Mouse (Mus musculus) adipose tissue, adult 10 weeks (tissue): ENCODE data around the gene AF067063. TPM values are rescaled to one million over a fixed set of nuclear protein-coding genes. Genes with fewer than 3 reads are reported as not detected.

Experiments
- polyA plus RNA-seq: library from polyadenylated mRNA; stranded (reverse); fragments of 350-450 nt; fragmentation: Illumina TruSeq; extraction: RNeasy Lipid Tissue Mini Kit (QIAGEN cat#74804); gene quantifications from one replicate; pipeline ENCODE4 v1.2.3, GENCODE M21; 2014; ENCODE audit warnings: low read depth, low replicate concordance

Gene AF067063
- polyA plus RNA-seq, result not detected

DNA sequence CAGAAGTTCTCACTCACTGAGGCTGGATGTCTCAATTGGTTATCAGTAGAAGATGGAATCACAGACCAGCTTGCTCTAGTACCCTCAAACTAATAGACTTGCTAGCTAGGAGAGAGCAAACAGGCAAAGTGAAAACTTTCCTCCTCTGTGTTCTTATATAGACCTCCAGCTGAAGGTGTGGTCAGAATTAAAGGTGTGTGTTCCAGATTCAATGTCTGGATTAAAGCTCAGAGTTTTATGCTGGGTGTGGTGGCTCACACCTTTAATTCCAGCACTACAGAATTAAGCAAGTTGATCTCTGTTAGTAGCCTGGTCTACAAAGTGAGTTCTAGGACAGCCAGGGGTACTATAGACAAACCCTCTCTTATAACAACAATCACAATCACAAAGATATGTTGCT lies at the start of gene AF067063:
AF067063 (minus strand) TSS at position 101 of the 400 bp plus-strand sequence.

GRCm38 (mm10) chr13:119835320-119836056 lies 5.5 kb upstream of the AF067063 start, which contains the start of gene D13Ertd608e:
D13Ertd608e (plus strand) TSS chr13:119836006.

DNA sequence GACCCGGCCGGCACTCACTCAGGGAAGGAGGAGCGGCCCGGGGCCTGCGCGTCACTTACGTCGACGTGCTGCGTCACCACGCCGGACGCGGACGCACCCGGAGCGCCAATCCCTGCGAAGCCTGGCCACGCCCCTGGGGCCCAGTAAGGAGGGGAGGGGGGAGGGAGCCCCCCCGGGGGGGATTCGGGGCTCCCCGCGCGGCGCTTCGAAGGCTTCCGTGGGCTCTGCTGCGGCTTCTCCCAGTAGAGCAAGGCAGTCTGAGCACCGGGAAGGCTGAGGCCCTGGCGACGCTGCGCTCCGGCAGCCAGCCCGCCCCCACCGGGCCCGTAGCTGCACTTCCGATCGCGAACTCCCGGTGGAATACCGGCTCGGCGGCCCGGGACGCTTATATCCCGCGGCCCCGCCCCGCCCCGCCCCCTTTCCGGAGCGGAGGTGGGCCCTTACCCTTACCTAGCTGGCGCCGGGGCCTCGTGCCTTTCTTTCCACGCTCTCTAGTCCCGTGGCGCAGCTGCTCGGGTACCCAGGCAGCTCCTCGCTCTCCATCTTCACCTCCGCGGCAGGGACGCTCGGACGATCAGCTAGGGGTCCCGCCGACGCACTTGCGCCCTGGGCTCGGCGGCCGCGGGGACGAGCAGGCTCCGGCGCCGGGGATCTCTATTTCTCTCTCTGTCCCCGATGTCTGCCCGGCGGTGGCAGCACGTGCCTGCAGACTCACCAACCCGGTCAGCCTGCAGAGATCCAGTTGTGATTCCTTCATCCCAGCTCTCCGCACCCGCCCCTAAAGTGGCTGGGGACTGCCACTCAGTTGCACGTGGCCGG lies 39.0 kb downstream of the AF067063 start, which contains the start of gene Zfp131:
Zfp131 (minus strand) TSS at position 129 of the 819 bp plus-strand sequence.

Other genes starting within 250 kb of the AF067063 start
- gene Ccl28, start 206.4 kb downstream of the AF067063 start, polyA plus RNA-seq, result 4.6 TPM
- gene Hmgcs1, start 139.8 kb downstream of the AF067063 start, polyA plus RNA-seq, result 110 TPM
- gene Nim1k, start 74.3 kb downstream of the AF067063 start, polyA plus RNA-seq, result 1.0 TPM
- 20.2 TPM for gene Zfp131, start 39.3 kb downstream of the AF067063 start, polyA plus RNA-seq
- gene D13Ertd608e, start 5.8 kb upstream of the AF067063 start, polyA plus RNA-seq, result not detected
- not detected for gene Tcstv1, start 64.6 kb upstream of the AF067063 start, polyA plus RNA-seq
- not detected for gene Gm21761, start 99.1 kb upstream of the AF067063 start, polyA plus RNA-seq
- gene B020031M17Rik, start 120.6 kb upstream of the AF067063 start, polyA plus RNA-seq, result not detected
- not detected for gene Gm36079, start 196.8 kb upstream of the AF067063 start, polyA plus RNA-seq
- 4.7 TPM for gene Gm21188, start 222.0 kb upstream of the AF067063 start, polyA plus RNA-seq